Mouse (Mus musculus): ENCODE data around the gene Slc9a3r1.

Gene Slc9a3r1

GRCm38 (mm10) chr11:115162205-115162601 lies 938 bp upstream of the Slc9a3r1 start:
- no peak for DNase-seq (ENCODE audit: low spot score)

- DNase-seq (ENCODE audit: low spot score): peak; percentile 65
These were observed 518 bp downstream of the Slc9a3r1 start for GRCm38 (mm10) chr11:115163568-115164150.

GRCm38 (mm10) chr11:115164341-115164975 lies 1.3 kb downstream of the Slc9a3r1 start:
- no peak for DNase-seq (ENCODE audit: low spot score)

- DNase-seq (ENCODE audit: low spot score): no peak
These were observed 1.8 kb downstream of the Slc9a3r1 start for GRCm38 (mm10) chr11:115164976-115165374.

GRCm38 (mm10) chr11:115166776-115167175 lies 3.6 kb downstream of the Slc9a3r1 start:
- DNase-seq (ENCODE audit: low spot score): no peak

- no peak for DNase-seq (ENCODE audit: low spot score)
These were observed 4.6 kb downstream of the Slc9a3r1 start for GRCm38 (mm10) chr11:115167631-115168249.

GRCm38 (mm10) chr11:115169430-115169829 lies 6.3 kb downstream of the Slc9a3r1 start:
- no peak for DNase-seq (ENCODE audit: low spot score)

- no peak for DNase-seq (ENCODE audit: low spot score)
These were observed 8.0 kb downstream of the Slc9a3r1 start for GRCm38 (mm10) chr11:115171125-115171524.

GRCm38 (mm10) chr11:115172825-115173287 lies 9.7 kb downstream of the Slc9a3r1 start:
- no peak for DNase-seq (ENCODE audit: low spot score)

GRCm38 (mm10) chr11:115173549-115174339 lies 10.6 kb downstream of the Slc9a3r1 start:
- DNase-seq (ENCODE audit: low spot score): no peak

- DNase-seq (ENCODE audit: low spot score): no peak
These were observed 13.5 kb downstream of the Slc9a3r1 start for GRCm38 (mm10) chr11:115176399-115177190.

- no peak for DNase-seq (ENCODE audit: low spot score)
These were observed 14.5 kb downstream of the Slc9a3r1 start for GRCm38 (mm10) chr11:115177559-115178195.

GRCm38 (mm10) chr11:115178766-115179165 lies 15.6 kb downstream of the Slc9a3r1 start:
- DNase-seq (ENCODE audit: low spot score): no peak

- DNase-seq (ENCODE audit: low spot score): no peak
These were observed 16.1 kb downstream of the Slc9a3r1 start for GRCm38 (mm10) chr11:115179191-115179590.

- DNase-seq (ENCODE audit: low spot score): no peak
These were observed 16.7 kb downstream of the Slc9a3r1 start for GRCm38 (mm10) chr11:115179881-115180280.

- DNase-seq (ENCODE audit: low spot score): peak; percentile 92
These were observed 18.9 kb downstream of the Slc9a3r1 start for GRCm38 (mm10) chr11:115181913-115182638.

- DNase-seq (ENCODE audit: low spot score): no peak
These were observed 21.8 kb downstream of the Slc9a3r1 start for GRCm38 (mm10) chr11:115184973-115185372.

GRCm38 (mm10) chr11:115187224-115187639 lies 24.1 kb downstream of the Slc9a3r1 start, which contains the start of gene Tmem104:
TSS of gene Tmem104 (plus strand) at chr11:115187487.
- peak; percentile 100 for DNase-seq (ENCODE audit: low spot score)

GRCm38 (mm10) chr11:115187693-115188092 lies 24.6 kb downstream of the Slc9a3r1 start, which contains the start of gene Nat9:
TSS of gene Nat9 (minus strand) at chr11:115187859.
- no peak for DNase-seq (ENCODE audit: low spot score)

GRCm38 (mm10) chr11:115188539-115189231 lies 25.5 kb downstream of the Slc9a3r1 start:
- DNase-seq (ENCODE audit: low spot score): no peak

Measured in testis, postnatal 10 days (tissue).